Mouse (Mus musculus): ENCODE results near the gene Dedd2. TPM values are rescaled to one million over a fixed set of nuclear protein-coding genes. Genes with fewer than 3 reads are reported as not detected.
A peak's percentile ranks its signal among the peaks of the same experiment; 100 is the strongest.

Dedd2 gene
- total and polyA plus RNA-seq, 2 experiments from 2014 or later, result 9.5 to 33.8 TPM

GRCm38 (mm10) chr7:25178787-25179605 is 41.4 kb downstream of the Dedd2 start:
- Histone ChIP-seq H3K9me3 (replicated peaks; ENCODE audit: control insufficient read depth, low read length) (no peaks in the 10 kb centered on the region), H3K4me1 (ENCODE audit: control insufficient read depth, insufficient read depth) (peaks cover 10% of the 10 kb centered on the region; the same call in 1 of the 2 replicates), H3K4me2 (ENCODE audit: low read depth, low read length) (peak overlapping the region; percentile 91), H3K27me3 (ENCODE audit: control insufficient read depth, insufficient read depth, low read length) (peaks cover 97% of the 10 kb centered on the region), H3K27ac (ENCODE audit: low read depth) (no peak overlapping the region), H3K4me3 (ENCODE audit: low read depth, low read length) (peak overlapping the region; percentile 51), H3K9ac (replicated peaks; ENCODE audit: low read depth, low read length) (no peak overlapping the region), H3K36me3 (replicated peaks; ENCODE audit: control insufficient read depth, insufficient read depth, low read length) (no peaks in the 10 kb centered on the region)
- DNase-seq (ENCODE audit: low spot score) (no peak), ATAC-seq (ENCODE audit: insufficient read depth, low read depth) (peak; percentile 68)
- TF ChIP-seq CTCF (IDR thresholded peaks at IDR 0.05; ENCODE audit: low read depth) (no peak), EP300 (IDR thresholded peaks at IDR 0.05; ENCODE audit: low read depth) (no peak)
- WGBS, result 1% methylated on average over 56 of the region's 56 CpGs

GRCm38 (mm10) chr7:25178317-25178716 is 42.1 kb downstream of the Dedd2 start:
- Histone ChIP-seq H3K36me3 (replicated peaks; ENCODE audit: control insufficient read depth, insufficient read depth, low read length) (no peaks in the 10 kb centered on the region), H3K9me3 (replicated peaks; ENCODE audit: control insufficient read depth, low read length) (no peaks in the 10 kb centered on the region), H3K4me3 (ENCODE audit: low read depth, low read length) (peak overlapping the region; percentile 51), H3K27me3 (ENCODE audit: control insufficient read depth, insufficient read depth, low read length) (peaks cover 91% of the 10 kb centered on the region), H3K4me1 (ENCODE audit: control insufficient read depth, insufficient read depth) (peaks cover 10% of the 10 kb centered on the region; the same call in 1 of the 2 replicates), H3K27ac (ENCODE audit: low read depth) (no peak overlapping the region), H3K9ac (replicated peaks; ENCODE audit: low read depth, low read length) (no peak overlapping the region), H3K4me2 (ENCODE audit: low read depth, low read length) (peak overlapping the region; percentile 91; the same call in 1 of the 2 replicates)
- 1% methylated on average over 14 of the region's 17 CpGs for WGBS
- TF ChIP-seq EP300 (IDR thresholded peaks at IDR 0.05; ENCODE audit: low read depth) (no peak), CTCF (IDR thresholded peaks at IDR 0.05; ENCODE audit: low read depth) (no peak)
- no peak for DNase-seq (ENCODE audit: low spot score)
- no peak for ATAC-seq (ENCODE audit: insufficient read depth, low read depth)

GRCm38 (mm10) chr7:25174343-25174742 is 46.1 kb downstream of the Dedd2 start:
- 40% methylated on average over 11 of the region's 11 CpGs for WGBS
- Histone ChIP-seq H3K4me1 (ENCODE audit: control insufficient read depth, insufficient read depth) (peaks cover 9% of the 10 kb centered on the region; the same call in 1 of the 2 replicates), H3K9ac (replicated peaks; ENCODE audit: low read depth, low read length) (no peak overlapping the region), H3K4me3 (ENCODE audit: low read depth, low read length) (no peak overlapping the region), H3K27ac (ENCODE audit: low read depth) (no peak overlapping the region), H3K4me2 (ENCODE audit: low read depth, low read length) (no peak overlapping the region), H3K27me3 (ENCODE audit: control insufficient read depth, insufficient read depth, low read length) (peaks cover 59% of the 10 kb centered on the region), H3K36me3 (replicated peaks; ENCODE audit: control insufficient read depth, insufficient read depth, low read length) (no peaks in the 10 kb centered on the region), H3K9me3 (replicated peaks; ENCODE audit: control insufficient read depth, low read length) (no peaks in the 10 kb centered on the region)
- TF ChIP-seq CTCF (IDR thresholded peaks at IDR 0.05; ENCODE audit: low read depth) (no peak), EP300 (IDR thresholded peaks at IDR 0.05; ENCODE audit: low read depth) (no peak)
- no peak for DNase-seq (ENCODE audit: low spot score)
- ATAC-seq (ENCODE audit: insufficient read depth, low read depth), result no peak

GRCm38 (mm10) chr7:25172669-25173068 is 47.7 kb downstream of the Dedd2 start:
- H3K27ac ChIP-seq (ENCODE audit: low read depth), result no peak overlapping the region
- peaks cover 48% of the 10 kb centered on the region for H3K27me3 ChIP-seq (ENCODE audit: control insufficient read depth, insufficient read depth, low read length)
- DNase-seq (ENCODE audit: low spot score) (no peak), ATAC-seq (ENCODE audit: insufficient read depth, low read depth) (no peak)
- H3K4me1 ChIP-seq (ENCODE audit: control insufficient read depth, insufficient read depth), result no peaks in the 10 kb centered on the region
- TF ChIP-seq CTCF (IDR thresholded peaks at IDR 0.05; ENCODE audit: low read depth), result no peak
- TF ChIP-seq EP300 (IDR thresholded peaks at IDR 0.05; ENCODE audit: low read depth), result no peak
- H3K4me3 ChIP-seq (ENCODE audit: low read depth, low read length), result no peak overlapping the region
- 26% methylated on average over 5 of the region's 5 CpGs for WGBS
- no peaks in the 10 kb centered on the region for H3K36me3 ChIP-seq (replicated peaks; ENCODE audit: control insufficient read depth, insufficient read depth, low read length)
- no peak overlapping the region for H3K9ac ChIP-seq (replicated peaks; ENCODE audit: low read depth, low read length)
- H3K4me2 ChIP-seq (ENCODE audit: low read depth, low read length), result no peak overlapping the region
- no peaks in the 10 kb centered on the region for H3K9me3 ChIP-seq (replicated peaks; ENCODE audit: control insufficient read depth, low read length)

GRCm38 (mm10) chr7:25170583-25170982 is 49.8 kb downstream of the Dedd2 start:
- peaks cover 27% of the 10 kb centered on the region for H3K27me3 ChIP-seq (ENCODE audit: control insufficient read depth, insufficient read depth, low read length)
- WGBS, result 21% methylated on average over 3 of the region's 3 CpGs
- no peak for ATAC-seq (ENCODE audit: insufficient read depth, low read depth)

More at GRCm38 (mm10) chr7:25170583-25170982, 49.8 kb downstream of the Dedd2 start:
- no peak overlapping the region for H3K4me2 ChIP-seq (ENCODE audit: low read depth, low read length)
- no peaks in the 10 kb centered on the region for H3K4me1 ChIP-seq (ENCODE audit: control insufficient read depth, insufficient read depth)
- no peaks in the 10 kb centered on the region for H3K36me3 ChIP-seq (replicated peaks; ENCODE audit: control insufficient read depth, insufficient read depth, low read length)
- H3K9ac ChIP-seq (replicated peaks; ENCODE audit: low read depth, low read length), result no peak overlapping the region
- TF ChIP-seq CTCF (IDR thresholded peaks at IDR 0.05; ENCODE audit: low read depth), result no peak
- no peak for TF ChIP-seq EP300 (IDR thresholded peaks at IDR 0.05; ENCODE audit: low read depth)
- no peak overlapping the region for H3K4me3 ChIP-seq (ENCODE audit: low read depth, low read length)
- no peak for DNase-seq (ENCODE audit: low spot score)
- no peaks in the 10 kb centered on the region for H3K9me3 ChIP-seq (replicated peaks; ENCODE audit: control insufficient read depth, low read length)
- H3K27ac ChIP-seq (ENCODE audit: low read depth), result no peak overlapping the region
